Mouse (Mus musculus) heart, postnatal 25 days (tissue): ENCODE data around the gene Gm11559. TPM values are rescaled to one million over a fixed set of nuclear protein-coding genes. Genes with fewer than 3 reads are reported as not detected.
"Not testable (repeated sequence)": the region's sequence is repeated elsewhere in the genome, so short reads cannot be mapped to it uniquely, and the experiment has no call there.

ENCODE experiments used
- DNase-seq: peaks from one replicate; pipeline ENCODE4 v3.0.0; 2022; ENCODE audit warnings: low spot score
- intact Hi-C: fragments of 180-260 bp; cut with DNase I; formaldehyde crosslinking; loops from one replicate; pipeline ENCODE4 v1.15.1; 2025
- total RNA-seq, 2 experiments: library from RNA; stranded (reverse); gene quantifications; 2 replicates each; pipeline ENCODE4 v1.2.3; 2021

Gm11559 gene
- total RNA-seq, result not detected

DNA sequence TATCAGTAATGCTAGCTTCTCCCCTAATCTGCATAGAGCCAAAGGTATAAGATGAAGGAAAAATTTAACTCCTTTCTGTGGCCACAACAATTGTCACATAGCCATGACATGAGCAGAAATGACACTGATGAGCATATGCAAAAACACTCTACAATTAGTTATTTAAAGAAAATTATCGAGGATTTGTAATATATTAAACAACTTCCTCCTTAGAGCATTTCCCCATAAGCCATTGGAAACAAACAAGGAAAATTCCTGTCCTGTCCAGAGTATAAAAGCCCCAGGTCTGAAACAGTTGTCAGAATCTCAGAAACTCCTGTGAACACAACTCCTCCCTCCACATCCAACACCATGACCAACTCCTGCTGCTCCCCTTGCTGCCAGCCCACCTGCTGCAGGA lies at the start of gene Gm11559:
TSS of gene Gm11559 (plus strand) at position 301 of the 400 bp plus-strand sequence.
- intact Hi-C loops, DNase-seq: not testable (repeated sequence)

DNA sequence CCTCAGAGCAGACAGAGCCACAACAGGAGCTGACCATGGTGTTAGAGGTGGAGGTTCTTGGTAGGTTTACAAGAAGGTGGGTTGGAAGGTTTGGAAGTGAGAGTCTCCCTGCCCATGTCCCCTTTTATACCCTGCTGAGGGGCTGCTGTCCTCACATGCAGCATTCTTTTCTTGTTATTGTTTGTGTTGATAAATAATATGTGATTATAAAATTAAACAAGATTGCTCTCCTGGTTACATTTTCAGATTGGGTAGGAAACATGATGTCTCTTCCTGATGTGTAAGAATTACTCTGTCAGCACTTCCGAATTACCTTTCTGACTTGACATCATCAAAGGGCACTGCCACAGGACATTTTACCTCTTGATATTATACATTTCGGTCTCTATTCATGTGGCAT lies 48.7 kb upstream of the Gm11559 start, which contains the start of gene Gm11564:
TSS of gene Gm11564 (minus strand) at position 101 of the 400 bp plus-strand sequence.
- DNase-seq, intact Hi-C loops: not testable (repeated sequence)

DNA sequence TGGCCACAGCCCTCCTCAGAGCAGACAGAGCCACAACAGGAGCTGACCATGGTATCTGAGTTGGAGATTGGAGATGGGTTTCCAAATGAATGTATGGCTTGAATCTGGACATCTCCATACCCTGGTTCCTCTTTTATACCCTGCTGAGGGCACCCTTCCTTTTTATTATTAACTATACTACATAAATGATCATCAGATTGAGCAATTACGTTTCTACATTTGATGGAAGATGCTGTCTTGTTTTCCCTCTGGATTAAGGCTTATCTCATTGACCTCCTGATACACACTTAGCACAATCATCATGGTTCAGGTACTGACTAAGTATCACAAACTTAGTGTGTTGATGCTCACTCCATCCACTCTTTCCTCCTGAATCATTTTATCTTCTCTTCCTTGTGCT lies 26.3 kb upstream of the Gm11559 start, which contains the start of gene 2300003K06Rik:
TSS of gene 2300003K06Rik (minus strand) at position 101 of the 400 bp plus-strand sequence.
- DNase-seq, result no peak
- intact Hi-C loops, result no loop called here

DNA sequence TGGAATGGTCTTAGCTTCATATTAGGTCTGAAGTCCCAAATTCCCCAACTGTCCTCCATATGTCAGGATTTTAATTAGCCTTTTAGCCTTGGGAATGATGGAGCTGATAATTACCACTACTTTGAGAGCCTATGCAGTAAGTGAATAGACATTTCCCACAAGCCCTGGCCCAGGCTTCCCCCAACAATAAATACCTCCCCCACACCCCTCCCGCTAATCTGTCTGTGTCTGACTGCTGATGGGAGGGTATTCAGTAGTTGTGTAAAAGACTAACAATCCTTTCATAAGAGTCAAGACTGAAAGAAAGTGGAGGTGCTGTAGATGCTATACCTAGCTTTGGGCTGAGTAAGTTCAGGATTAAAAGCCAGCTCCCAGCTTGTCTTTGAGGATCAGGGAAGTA lies 22.1 kb upstream of the Gm11559 start:
- no peak for DNase-seq
- intact Hi-C loops, result no loop called here

DNA sequence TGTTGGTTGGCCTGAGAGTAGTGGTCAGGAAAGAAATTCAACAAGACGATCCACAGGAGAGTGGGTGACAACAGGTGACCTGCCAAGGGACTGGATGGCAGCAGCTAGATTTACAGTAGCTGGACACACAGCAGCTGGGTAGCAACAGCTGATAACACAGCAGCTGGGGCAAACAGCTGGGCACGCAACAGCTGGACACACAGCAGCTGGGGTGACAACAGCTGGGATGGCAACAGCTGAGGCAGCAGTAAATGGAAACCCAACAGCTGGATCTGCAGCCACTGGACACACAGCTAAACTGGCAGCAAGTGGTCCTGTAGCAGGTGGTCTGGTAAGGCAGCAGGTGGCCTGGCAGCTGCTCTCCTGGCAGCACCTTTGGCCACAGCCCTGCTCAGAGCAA lies 17.5 kb upstream of the Gm11559 start:
- no peak for DNase-seq
- intact Hi-C loops, result no loop called here

DNA sequence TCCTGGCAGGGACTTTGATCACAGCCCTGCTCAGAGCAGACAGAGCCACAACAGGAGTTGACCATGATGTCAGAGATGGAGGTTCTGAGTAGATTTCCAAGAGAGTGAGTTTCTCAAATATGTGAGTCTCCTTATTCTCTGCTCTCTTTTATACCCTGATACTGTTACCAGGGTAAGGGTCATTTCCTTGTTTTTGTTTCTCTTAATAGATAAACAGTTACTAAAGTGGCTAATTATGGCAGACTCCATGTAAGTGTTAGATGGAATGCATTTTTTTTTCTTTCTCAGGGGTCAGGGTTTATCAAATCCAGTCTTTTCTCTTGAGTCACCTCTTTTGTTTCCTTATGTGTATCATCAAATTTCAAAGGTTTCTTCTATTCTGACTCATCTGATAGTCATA lies 12.8 kb upstream of the Gm11559 start, which contains the start of gene Krtap4-16:
TSS of gene Krtap4-16 (minus strand) at position 101 of the 400 bp plus-strand sequence.
- no peak for DNase-seq
- intact Hi-C loops, result no loop called here

DNA sequence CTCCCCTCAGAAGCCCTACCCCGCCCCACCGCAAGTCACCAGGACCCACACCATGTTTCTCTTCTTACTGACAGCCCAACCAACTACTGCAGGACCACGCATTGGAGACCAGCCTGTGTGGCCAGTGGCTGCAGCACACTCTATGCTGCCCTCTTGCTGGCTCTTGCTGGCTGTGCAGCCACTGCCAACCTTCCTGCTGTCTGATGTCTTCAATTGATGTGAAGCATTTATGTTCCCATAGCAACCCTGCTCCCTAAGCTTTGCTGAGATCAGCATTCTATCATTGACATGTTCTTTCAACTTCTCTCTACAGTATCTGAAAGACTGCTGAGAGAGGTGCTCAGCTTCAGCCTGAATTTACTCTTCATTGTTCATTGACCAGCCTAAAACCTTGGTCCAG lies 10.2 kb upstream of the Gm11559 start:
- intact Hi-C loops, result no loop called here
- no peak for DNase-seq

DNA sequence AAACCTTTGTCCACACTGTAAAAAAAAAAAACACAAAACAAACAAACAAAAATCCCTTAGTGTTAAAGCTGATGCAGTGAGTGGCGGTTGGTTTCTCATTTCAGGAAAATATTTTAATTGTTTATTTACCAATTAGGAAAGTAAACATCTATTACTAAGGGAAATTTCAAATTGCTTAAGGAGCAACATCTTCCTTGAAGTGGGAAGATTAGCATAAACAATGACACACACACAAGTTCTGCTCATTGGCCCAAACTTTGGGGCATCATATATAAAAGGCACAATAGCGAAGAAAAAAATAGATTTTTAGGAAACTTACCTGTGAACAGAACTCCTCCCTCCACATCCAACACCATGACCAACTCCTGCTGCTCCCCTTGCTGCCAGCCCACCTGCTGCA lies 6.7 kb upstream of the Gm11559 start, which contains the start of gene Gm11568:
TSS of gene Gm11568 (plus strand) at position 301 of the 400 bp plus-strand sequence.
- intact Hi-C loops, result no loop called here
- no peak for DNase-seq

DNA sequence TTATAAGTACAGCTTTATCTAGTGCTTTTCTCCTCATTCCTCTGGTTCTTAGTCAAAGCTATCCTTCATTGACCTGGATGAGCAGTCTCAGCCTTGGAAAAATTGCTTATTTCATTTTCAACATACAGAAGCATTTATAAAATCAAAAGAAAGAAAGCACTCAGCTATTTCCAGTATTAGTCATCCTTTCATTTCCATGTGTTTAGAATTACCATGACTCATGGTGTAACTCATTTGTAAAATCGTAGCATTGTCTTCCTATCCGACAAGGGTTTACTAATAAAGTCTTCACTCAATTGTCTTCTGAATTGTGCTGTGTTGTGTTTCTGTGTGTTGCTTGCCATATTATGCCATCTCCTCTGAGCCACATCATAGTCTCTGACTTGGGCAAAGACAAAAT lies 5.5 kb upstream of the Gm11559 start:
- no peak for DNase-seq
- intact Hi-C loops, result no loop called here

DNA sequence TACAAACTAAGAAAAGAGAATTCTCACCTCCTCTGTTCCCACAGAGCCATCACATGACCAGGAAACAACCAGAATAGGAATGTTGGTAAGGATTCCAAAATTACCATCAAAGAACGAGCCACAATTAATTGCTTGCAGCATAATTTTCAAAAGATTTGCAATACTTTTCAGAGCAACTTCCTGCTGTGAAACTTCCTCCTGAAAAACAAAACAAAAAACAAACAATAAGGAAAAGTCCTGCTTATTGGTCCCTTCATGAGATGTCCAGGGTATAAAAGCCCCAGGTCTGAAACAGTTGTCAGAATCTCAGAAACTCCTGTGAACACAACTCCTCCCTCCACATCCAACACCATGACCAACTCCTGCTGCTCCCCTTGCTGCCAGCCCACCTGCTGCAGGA lies 8.8 kb downstream of the Gm11559 start, which contains the start of gene Krtap9-1:
TSS of gene Krtap9-1 (plus strand) at position 301 of the 400 bp plus-strand sequence.
- intact Hi-C loops, DNase-seq: not testable (repeated sequence)

DNA sequence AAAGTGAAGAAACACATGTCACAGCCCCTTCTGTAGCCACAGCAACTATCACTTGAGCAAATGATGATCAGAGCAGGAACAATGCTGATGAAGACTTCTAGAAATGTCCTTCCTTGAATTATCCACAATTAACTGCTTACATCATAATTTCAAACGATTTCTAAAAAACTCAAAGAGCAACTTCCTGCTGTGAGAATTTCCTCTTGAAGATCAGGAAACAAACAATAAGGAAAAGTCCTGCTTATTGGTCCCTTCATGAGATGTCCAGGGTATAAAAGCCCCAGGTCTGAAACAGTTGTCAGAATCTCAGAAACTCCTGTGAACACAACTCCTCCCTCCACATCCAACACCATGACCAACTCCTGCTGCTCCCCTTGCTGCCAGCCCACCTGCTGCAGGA lies 14.6 kb downstream of the Gm11559 start, which contains the start of gene Gm11567:
TSS of gene Gm11567 (plus strand) at position 301 of the 400 bp plus-strand sequence.
- intact Hi-C loops, result not testable (repeated sequence)

DNA sequence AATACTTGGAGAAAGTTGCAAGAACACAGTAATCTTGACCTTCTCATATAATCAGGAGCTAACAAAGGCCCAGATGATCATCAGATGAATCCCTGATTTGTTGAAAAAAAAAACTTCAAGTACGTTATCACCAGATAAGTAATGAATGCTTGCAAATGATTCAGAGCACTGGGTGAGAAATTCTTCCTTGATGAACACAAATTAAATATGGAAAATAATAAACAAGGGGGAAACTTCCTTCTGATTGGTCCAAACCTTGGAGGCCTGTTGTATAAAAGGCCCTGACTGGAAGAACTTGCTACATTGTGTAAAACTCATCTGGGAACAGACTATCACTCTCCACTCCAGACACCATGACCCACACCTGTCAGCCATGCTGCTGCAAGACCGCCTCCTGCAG lies 43.3 kb downstream of the Gm11559 start, which contains the start of gene Krtap31-1:
TSS of gene Krtap31-1 (plus strand) at position 301 of the 400 bp plus-strand sequence.
- no peak for DNase-seq
- intact Hi-C loops, result no loop called here

More for the DNA sequence above, 14.6 kb downstream of the Gm11559 start, which contains the start of gene Gm11567:
- not testable (repeated sequence) for DNase-seq

DNA sequence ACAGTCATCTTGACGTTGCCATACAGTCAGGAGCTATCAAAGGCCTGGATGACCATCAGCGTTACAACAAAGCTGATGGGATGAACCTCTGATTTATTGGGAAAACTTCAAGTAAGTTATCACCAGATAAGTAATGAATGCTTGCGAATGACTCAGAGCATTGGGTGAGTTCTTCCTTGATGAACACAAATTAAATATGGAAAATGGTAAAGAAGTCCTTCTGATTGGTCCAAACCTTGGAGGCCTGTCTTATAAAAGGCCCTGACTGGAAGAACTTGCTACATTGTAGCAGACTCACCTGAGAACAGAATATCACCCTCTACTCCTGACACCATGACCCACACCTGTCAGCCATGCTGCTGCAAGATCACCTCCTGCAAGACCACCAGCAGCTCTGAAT lies 50.2 kb downstream of the Gm11559 start, which contains the start of gene Gm11565:
TSS of gene Gm11565 (plus strand) at position 301 of the 400 bp plus-strand sequence.
- DNase-seq, result no peak
- intact Hi-C loops, result no loop called here

Other genes with a start within 250 kb of the Gm11559 start
- not detected for gene Krtap2-4, start 249.6 kb upstream of the Gm11559 start, total RNA-seq
- gene Gm11562, start 244.0 kb upstream of the Gm11559 start, total RNA-seq, result not detected
- gene Krtap4-1, start 236.2 kb upstream of the Gm11559 start, total RNA-seq, result not detected
- gene Krtap4-2, start 229.4 kb upstream of the Gm11559 start, total RNA-seq, result not detected
- gene Krtap4-7, start 220.4 kb upstream of the Gm11559 start, total RNA-seq, result not detected
- not detected for gene Gm11555, start 214.2 kb upstream of the Gm11559 start, total RNA-seq
- gene Gm11563, start 205.5 kb upstream of the Gm11559 start, total RNA-seq, result not detected
- not detected for gene Krtap4-6, start 198.5 kb upstream of the Gm11559 start, total RNA-seq
- gene Gm14190, start 173.7 kb upstream of the Gm11559 start, total RNA-seq, result not detected
- gene Gm14180, start 130.2 kb upstream of the Gm11559 start, total RNA-seq, result not detected
- gene Gm11595, start 91.6 kb upstream of the Gm11559 start, total RNA-seq, result not detected
- gene Krtap4-8, start 83.8 kb upstream of the Gm11559 start, total RNA-seq, result not detected
- gene Krtap4-9, start 79.3 kb upstream of the Gm11559 start, total RNA-seq, result not detected
- not detected for gene Gm11596, start 71.0 kb upstream of the Gm11559 start, total RNA-seq
- not detected for gene Gm11569, start 65.5 kb upstream of the Gm11559 start, total RNA-seq
- gene Gm11554, start 60.0 kb upstream of the Gm11559 start, total RNA-seq, result not detected
- gene Krtap4-13, start 54.6 kb upstream of the Gm11559 start, total RNA-seq, result not detected
- not detected for gene Gm11564, start 48.8 kb upstream of the Gm11559 start, total RNA-seq
- not detected for gene 2300003K06Rik, start 26.4 kb upstream of the Gm11559 start, total RNA-seq
- gene Krtap4-16, start 12.9 kb upstream of the Gm11559 start, total RNA-seq, result not detected
- gene Gm11568, start 6.6 kb upstream of the Gm11559 start, total RNA-seq, result not detected
- not detected for gene Krtap9-1, start 8.9 kb downstream of the Gm11559 start, total RNA-seq
- gene Gm11567, start 14.7 kb downstream of the Gm11559 start, total RNA-seq, result not detected
- not detected for gene Krtap31-1, start 43.4 kb downstream of the Gm11559 start, total RNA-seq
- gene Gm11565, start 50.3 kb downstream of the Gm11559 start, total RNA-seq, result not detected
- not detected for gene Krtap31-2, start 71.8 kb downstream of the Gm11559 start, total RNA-seq
- not detected for gene Krtap9-5, start 84.0 kb downstream of the Gm11559 start, total RNA-seq
- gene Krtap29-1, start 114.6 kb downstream of the Gm11559 start, total RNA-seq, result not detected
- gene Krtap16-1, start 122.1 kb downstream of the Gm11559 start, total RNA-seq, result not detected
- not detected for gene Krtap17-1, start 129.5 kb downstream of the Gm11559 start, total RNA-seq
- gene Krt33a, start 151.7 kb downstream of the Gm11559 start, total RNA-seq, result not detected
- gene Krt33b, start 165.4 kb downstream of the Gm11559 start, total RNA-seq, result not detected
- gene Krt34, start 177.1 kb downstream of the Gm11559 start, total RNA-seq, result not detected
- not detected for gene Krt31, start 186.1 kb downstream of the Gm11559 start, total RNA-seq
- not detected for gene Krt32, start 223.8 kb downstream of the Gm11559 start, total RNA-seq
- gene Krt35, start 231.8 kb downstream of the Gm11559 start, total RNA-seq, result not detected
- not detected for gene Krt36, start 241.2 kb downstream of the Gm11559 start, total RNA-seq